In the genomic region with DNA sequence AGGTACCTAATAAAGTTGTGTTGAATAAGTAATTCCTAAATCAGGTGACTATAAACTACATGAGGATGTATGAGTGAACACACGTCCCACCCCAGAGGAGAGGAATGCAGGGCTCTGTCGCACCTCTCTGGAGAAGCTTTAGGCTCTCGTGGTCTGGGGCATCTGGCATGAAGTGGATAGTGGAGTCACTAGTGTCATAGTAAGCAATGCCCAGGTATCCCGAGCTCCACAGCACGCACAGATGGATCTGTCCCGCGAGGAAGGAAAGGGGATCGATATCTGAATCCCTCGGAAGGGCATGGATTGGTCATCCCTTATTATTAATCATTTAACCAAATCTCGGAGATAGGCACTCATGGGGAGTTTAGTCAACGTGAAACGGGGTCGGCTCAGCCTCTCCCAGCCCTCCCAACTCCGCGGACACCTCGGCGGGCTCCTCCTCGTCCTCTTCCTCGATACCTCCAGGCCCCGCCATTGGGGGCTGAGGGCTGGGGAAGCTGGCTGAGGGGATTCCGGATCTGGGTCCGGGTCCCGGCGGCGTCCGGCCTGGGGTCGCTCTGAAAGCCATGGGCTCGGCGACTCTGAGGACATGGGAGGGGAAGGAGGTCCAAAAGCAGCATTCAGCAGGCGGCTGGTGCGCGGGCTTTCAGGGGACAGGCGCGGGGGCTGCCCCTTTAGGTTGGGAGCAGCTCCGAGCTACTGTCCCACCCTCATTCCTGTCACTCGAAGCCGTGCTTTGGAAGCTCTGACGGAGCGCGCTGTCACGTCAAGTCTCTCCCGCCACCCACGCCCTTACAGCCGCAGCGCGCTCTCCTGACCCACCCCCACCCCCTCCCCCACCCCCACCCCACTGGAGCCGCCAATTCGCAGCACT, we compare ENCODE assay signal across 8 mouse cellular contexts. TPM values are rescaled to one million over a fixed set of nuclear protein-coding genes. Genes with fewer than 3 reads are reported as not detected.
A peak's percentile ranks its signal among the peaks of the same experiment; 100 is the strongest.
DNase-seq lines count a peak whose midpoint lies in the region; ATAC-seq and TF ChIP-seq lines count a peak whose summit lies in the region.

No protein-coding gene starts in this region.

- peak overlapping the region; percentile 95 for H3K27ac ChIP-seq in heart, embryonic 15.5 days
- no peak overlapping the region for H3K27ac ChIP-seq in ES-E14 (ENCODE audit: insufficient read depth, low read depth, low read length, poor library complexity, severe bottlenecking)
- peak overlapping the region; percentile 80 for H3K27ac ChIP-seq in forebrain, embryonic 13.5 days
- H3K27ac ChIP-seq in liver, embryonic 14.5 days, result peak overlapping the region; percentile 81

- no peaks in the 10 kb centered on the region for H3K27me3 ChIP-seq in heart, embryonic 15.5 days
- H3K27me3 ChIP-seq in forebrain, embryonic 13.5 days, result no peaks in the 10 kb centered on the region
- no peaks in the 10 kb centered on the region for H3K27me3 ChIP-seq in liver, embryonic 14.5 days (ENCODE audit: control insufficient read depth, insufficient read depth, low read length)

- intact Hi-C loops in heart, postnatal 36 days (cut with DNase I), result loop anchor here (1.0 kb wide), 1 partner anchor 24 kb away; no protein-coding TSS in a partner anchor

- H3K9ac ChIP-seq in heart, embryonic 15.5 days, result peak overlapping the region; percentile 88
- peak overlapping the region; percentile 91 for H3K9ac ChIP-seq in ES-E14 (ENCODE audit: insufficient read depth, low read depth, low read length, poor library complexity, severe bottlenecking)
- H3K9ac ChIP-seq in forebrain, embryonic 13.5 days, result peak overlapping the region; percentile 88
- peak overlapping the region; percentile 94 for H3K9ac ChIP-seq in liver, embryonic 14.5 days (replicated peaks)

- H3K36me3 ChIP-seq in heart, embryonic 15.5 days, result no peaks in the 10 kb centered on the region
- no peaks in the 10 kb centered on the region for H3K36me3 ChIP-seq in ES-E14 (ENCODE audit: control insufficient read depth, insufficient read depth, low read length, poor library complexity, severe bottlenecking)
- H3K36me3 ChIP-seq in forebrain, embryonic 13.5 days (ENCODE audit: poor library complexity, severe bottlenecking), result no peaks in the 10 kb centered on the region
- no peaks in the 10 kb centered on the region for H3K36me3 ChIP-seq in liver, embryonic 14.5 days (replicated peaks; ENCODE audit: control insufficient read depth, insufficient read depth, low read depth)

- no peak for TF ChIP-seq CTCF in liver, embryonic 14.5 days (IDR thresholded peaks at IDR 0.05; ENCODE audit: low read depth)

- peak overlapping the region; percentile 99 for H3K4me2 ChIP-seq in heart, embryonic 15.5 days
- H3K4me2 ChIP-seq in forebrain, embryonic 13.5 days, result peak overlapping the region; percentile 97
- peak overlapping the region; percentile 98 for H3K4me2 ChIP-seq in liver, embryonic 14.5 days (ENCODE audit: low read depth)

- TF ChIP-seq EP300 in liver, embryonic 14.5 days (IDR thresholded peaks at IDR 0.05; ENCODE audit: low read depth), result no peak

- 3% methylated on average over 48 of the region's 48 CpGs for WGBS in heart, embryonic 15.5 days
- WGBS in forebrain, embryonic 13.5 days, result 8% methylated on average over 37 of the region's 48 CpGs
- WGBS in liver, embryonic 14.5 days (ENCODE audit: insufficient replicate concordance), result 2% methylated on average over 43 of the region's 48 CpGs

- H3K9me3 ChIP-seq in heart, embryonic 15.5 days (replicated peaks), result no peaks in the 10 kb centered on the region
- no peaks in the 10 kb centered on the region for H3K9me3 ChIP-seq in ES-E14 (ENCODE audit: control insufficient read depth, insufficient read depth, low read depth, low read length)
- no peaks in the 10 kb centered on the region for H3K9me3 ChIP-seq in forebrain, embryonic 13.5 days (replicated peaks)
- H3K9me3 ChIP-seq in liver, embryonic 14.5 days (ENCODE audit: control insufficient read depth, low read length), result no peaks in the 10 kb centered on the region

- no peak for DNase-seq in heart, postnatal 36 days
- no peak for DNase-seq in ES-E14 (ENCODE audit: low read depth, low spot score)
- no peak for DNase-seq in liver, embryonic 14.5 days (ENCODE audit: low read depth in 3 of 3, low spot score in 3 of 3)
- DNase-seq in urinary bladder, postnatal 4 days (ENCODE audit: low spot score in 2 of 2), result no peak
- DNase-seq in urinary bladder, postnatal 36 days (ENCODE audit: low spot score in 2 of 2), result no peak
- no peak for DNase-seq in left cerebral cortex, adult 18-20 months (ENCODE audit: low spot score in 2 of 2)

- no peak for ATAC-seq in heart, embryonic 15.5 days (replicated peaks; ENCODE audit: insufficient number of reproducible peaks, insufficient read depth, low FRiP score, low read depth)
- peak; percentile 80 for ATAC-seq in forebrain, embryonic 13.5 days
- ATAC-seq in liver, embryonic 14.5 days (ENCODE audit: insufficient read depth), result peak; percentile 0; the same call in 1 of the 2 replicates

- H3K4me3 ChIP-seq in heart, embryonic 15.5 days, result peak overlapping the region; percentile 72
- peak overlapping the region; percentile 66 to 78 for H3K4me3 ChIP-seq in ES-E14 (ENCODE audit: insufficient read depth in 1 of 2, low read depth in 1 of 2, low read length in 2 of 2, poor library complexity in 1 of 2, severe bottlenecking in 1 of 2)
- peak overlapping the region; percentile 57 for H3K4me3 ChIP-seq in forebrain, embryonic 13.5 days
- H3K4me3 ChIP-seq in liver, embryonic 14.5 days (ENCODE audit: insufficient read depth in 1 of 2, low read depth in 2 of 2, low read length in 2 of 2), result peak overlapping the region; percentile 68 to 70

- in situ Hi-C loops in ES-E14 (cut with MboI; ENCODE audit: low sequenced_read_pairs in 2 of 2, unreplicated experiment in 2 of 2), result no loop called here

- H3K4me1 ChIP-seq in heart, embryonic 15.5 days (replicated peaks), result peaks cover 45% of the 10 kb centered on the region
- peaks cover 0 to 14% of the 10 kb centered on the region in 2 experiments for H3K4me1 ChIP-seq in ES-E14 (ENCODE audit: control insufficient read depth in 2 of 2, insufficient read depth in 2 of 2, low read length in 2 of 2, poor library complexity in 1 of 2)
- H3K4me1 ChIP-seq in forebrain, embryonic 13.5 days, result peaks cover 41% of the 10 kb centered on the region
- H3K4me1 ChIP-seq in liver, embryonic 14.5 days (replicated peaks; ENCODE audit: control insufficient read depth in 2 of 2, insufficient read depth in 2 of 2, low read length in 1 of 2), result peaks cover 57% of the 10 kb centered on the region in 2 experiments

TF ChIP-seq in ES-E14, 5 proteins besides CTCF, POLR2A, EP300 and RAD21:
- TF ChIP-seq ZC3H11A (IDR thresholded peaks at IDR 0.05; ENCODE audit: borderline replicate concordance, low read depth, low read length), result no peak
- no peak for TF ChIP-seq HCFC1 (IDR thresholded peaks at IDR 0.05; ENCODE audit: borderline replicate concordance, insufficient read depth, low read length)
- no peak for TF ChIP-seq CHD2 (IDR thresholded peaks at IDR 0.05; ENCODE audit: low read depth, low read length)
- no peak for TF ChIP-seq MAFK (IDR thresholded peaks at IDR 0.05; ENCODE audit: insufficient read depth, low read depth, low read length)
- no peak for TF ChIP-seq ZNF384 (IDR thresholded peaks at IDR 0.05; ENCODE audit: low read depth, low read length)

RNA-seq across cellular contexts. Expression of a gene that starts 0.5 kb away (rescaled TPM):
- polyA plus RNA-seq in heart, embryonic 15.5 days (2015; fragmentation: Nextera tagmentation; extraction: Ambion mirVana), result 2.7 and 3.8 TPM in 2 replicates
- total RNA-seq in heart, postnatal 36 days (2021), result under 1 TPM; 0.25 to 0.70 TPM
- 2.7 and 3.2 TPM in 2 replicates for total RNA-seq in ES-E14 (2012; rRNA removed)
- 4.5 and 5.9 TPM in 2 replicates for polyA plus RNA-seq in forebrain, embryonic 13.5 days (2015; fragmentation: Nextera tagmentation; extraction: Ambion mirVana)
- polyA plus RNA-seq in liver, embryonic 14.5 days (2012; rRNA removed), result 3.3 and 4.3 TPM in 2 replicates
- polyA plus RNA-seq in liver, embryonic 14.5 days (2014; fragmentation: Nextera tagmentation; extraction: Ambion mirVana), result 2.3 and 2.9 TPM in 2 replicates
- under 1 TPM; 0.65 to 0.68 TPM for total RNA-seq in left cerebral cortex, adult 18-20 months (2021)

RNA-seq across cellular contexts. Expression of a gene that starts 3.7 kb away (rescaled TPM):
- polyA plus RNA-seq in heart, embryonic 15.5 days (2015; fragmentation: Nextera tagmentation; extraction: Ambion mirVana), result 307 and 332 TPM in 2 replicates
- total RNA-seq in heart, postnatal 36 days (2021), result 10 to 100 TPM; 41.7 to 44.0 TPM
- 113 and 133 TPM in 2 replicates for total RNA-seq in ES-E14 (2012; rRNA removed)
- 141 and 147 TPM in 2 replicates for polyA plus RNA-seq in forebrain, embryonic 13.5 days (2015; fragmentation: Nextera tagmentation; extraction: Ambion mirVana)
- 76.4 and 78.0 TPM in 2 replicates for polyA plus RNA-seq in liver, embryonic 14.5 days (2012; rRNA removed)
- 38.1 and 39.9 TPM in 2 replicates for polyA plus RNA-seq in liver, embryonic 14.5 days (2014; fragmentation: Nextera tagmentation; extraction: Ambion mirVana)
- 10 to 100 TPM in 1 of 2 experiments, 1 to 10 TPM in 1; 9.1 to 10.2 TPM for total RNA-seq in left cerebral cortex, adult 18-20 months (2021)

RNA-seq across cellular contexts. Expression of a gene that starts 12.8 kb away (rescaled TPM):
- 168 and 202 TPM in 2 replicates for polyA plus RNA-seq in heart, embryonic 15.5 days (2015; fragmentation: Nextera tagmentation; extraction: Ambion mirVana)
- 10 to 100 TPM; 27.5 to 27.6 TPM for total RNA-seq in heart, postnatal 36 days (2021)
- 45.0 and 57.5 TPM in 2 replicates for total RNA-seq in ES-E14 (2012; rRNA removed)
- polyA plus RNA-seq in forebrain, embryonic 13.5 days (2015; fragmentation: Nextera tagmentation; extraction: Ambion mirVana), result 543 and 566 TPM in 2 replicates
- polyA plus RNA-seq in liver, embryonic 14.5 days (2012; rRNA removed), result 12.0 and 12.3 TPM in 2 replicates
- 16.1 and 17.3 TPM in 2 replicates for polyA plus RNA-seq in liver, embryonic 14.5 days (2014; fragmentation: Nextera tagmentation; extraction: Ambion mirVana)
- 10 to 100 TPM in 1 of 2 experiments, 1 to 10 TPM in 1; 9.9 to 11.6 TPM for total RNA-seq in left cerebral cortex, adult 18-20 months (2021)

RNA-seq across cellular contexts. Expression of a gene that starts 18.2 kb away (rescaled TPM):
- polyA plus RNA-seq in heart, embryonic 15.5 days (2015; fragmentation: Nextera tagmentation; extraction: Ambion mirVana), result 1.4 and 2.8 TPM in 2 replicates
- not detected for total RNA-seq in heart, postnatal 36 days (2021)
- total RNA-seq in ES-E14 (2012; rRNA removed), result 3.1 and 4.7 TPM in 2 replicates
- 7.2 and 7.8 TPM in 2 replicates for polyA plus RNA-seq in forebrain, embryonic 13.5 days (2015; fragmentation: Nextera tagmentation; extraction: Ambion mirVana)
- 2.3 and 2.7 TPM in 2 replicates for polyA plus RNA-seq in liver, embryonic 14.5 days (2012; rRNA removed)
- 2.5 and 2.7 TPM in 2 replicates for polyA plus RNA-seq in liver, embryonic 14.5 days (2014; fragmentation: Nextera tagmentation; extraction: Ambion mirVana)
- not detected for total RNA-seq in left cerebral cortex, adult 18-20 months (2021)

RNA-seq across cellular contexts. Expression of a gene that starts 19.1 kb away (rescaled TPM):
- polyA plus RNA-seq in heart, embryonic 15.5 days (2015; fragmentation: Nextera tagmentation; extraction: Ambion mirVana), result 0.14 TPM in 1 of 2 replicates, not detected in the other
- total RNA-seq in heart, postnatal 36 days (2021), result under 1 TPM in 1 of 2 experiments, not detected in 1; 0.56 TPM
- total RNA-seq in ES-E14 (2012; rRNA removed), result not detected in 2 replicates
- polyA plus RNA-seq in forebrain, embryonic 13.5 days (2015; fragmentation: Nextera tagmentation; extraction: Ambion mirVana), result not detected in 2 replicates
- polyA plus RNA-seq in liver, embryonic 14.5 days (2012; rRNA removed), result 0.26 and 0.48 TPM in 2 replicates
- 0.24 and 0.37 TPM in 2 replicates for polyA plus RNA-seq in liver, embryonic 14.5 days (2014; fragmentation: Nextera tagmentation; extraction: Ambion mirVana)
- not detected for total RNA-seq in left cerebral cortex, adult 18-20 months (2021)
